Mouse (Mus musculus) hindbrain, embryonic 12.5 days (tissue): ENCODE measurements around the gene Fbxo2. TPM values are rescaled to one million over a fixed set of nuclear protein-coding genes. Genes with fewer than 3 reads are reported as not detected.

Source experiments
- microRNA-seq: library from miRNA; unstranded; fragments of <30 nt; microRNA quantifications from one replicate; pipeline ENCODE4, GENCODE M21; 2017
- polyA plus RNA-seq: library from polyadenylated mRNA; unstranded; fragments of >200 nt; fragmentation: Nextera tagmentation; extraction: Ambion mirVana; gene quantifications from 2 replicates; pipeline ENCODE4 v1.2.1, GENCODE M21; 2016

The Fbxo2 gene
- polyA plus RNA-seq, 1 experiment from 2014 or later: 10.9 TPM

Small RNAs within 50 kb of the gene (microRNA-seq; reads per million reads assigned to microRNA genes)
- not detected for gene Mir7022

Other genes with a start within 250 kb of the Fbxo2 start
- 41.7 and 46.3 TPM in 2 replicates for gene Plod1, start 223.9 kb upstream of the Fbxo2 start, polyA plus RNA-seq
- 26.7 and 27.7 TPM in 2 replicates for gene 2510039O18Rik, start 219.7 kb upstream of the Fbxo2 start, polyA plus RNA-seq
- gene Nppb, start 174.8 kb upstream of the Fbxo2 start, polyA plus RNA-seq: 0.57 TPM in 1 of 2 replicates, not detected in the other
- gene Nppa, start 159.9 kb upstream of the Fbxo2 start, polyA plus RNA-seq: 1.6 and 1.9 TPM in 2 replicates
- gene Clcn6, start 121.8 kb upstream of the Fbxo2 start, polyA plus RNA-seq: 27.5 and 28.7 TPM in 2 replicates
- gene Mthfr, start 121.5 kb upstream of the Fbxo2 start, polyA plus RNA-seq: 34.5 and 34.9 TPM in 2 replicates
- 10.3 and 11.9 TPM in 2 replicates for gene Agtrap, start 72.6 kb upstream of the Fbxo2 start, polyA plus RNA-seq
- 85.5 and 89.9 TPM in 2 replicates for gene Mad2l2, start 30.2 kb upstream of the Fbxo2 start, polyA plus RNA-seq
- gene Draxin, start 29.9 kb upstream of the Fbxo2 start, polyA plus RNA-seq: 11.6 and 12.8 TPM in 2 replicates
- 15.2 and 15.9 TPM in 2 replicates for gene Fbxo6, start 8.5 kb upstream of the Fbxo2 start, polyA plus RNA-seq
- 77.6 and 80.6 TPM in 2 replicates for gene Fbxo44, start 139 bp upstream of the Fbxo2 start, polyA plus RNA-seq
- gene Disp3, start 127.3 kb downstream of the Fbxo2 start, polyA plus RNA-seq: 13.2 and 14.7 TPM in 2 replicates